Mouse (Mus musculus): ENCODE data around the gene Gpr107.

Gpr107 gene

GRCm38 (mm10) chr2:31198621-31199020 lies 46.5 kb downstream of the Gpr107 start:
- no peak for DNase-seq (ENCODE audit: low read depth, low spot score)

- no peak for DNase-seq (ENCODE audit: low read depth, low spot score)
Observed at GRCm38 (mm10) chr2:31200051-31200450, 47.9 kb downstream of the Gpr107 start.

GRCm38 (mm10) chr2:31201851-31202250 lies 49.7 kb downstream of the Gpr107 start:
- no peak for DNase-seq (ENCODE audit: low read depth, low spot score)

- no peak for DNase-seq (ENCODE audit: low read depth, low spot score)
Observed at GRCm38 (mm10) chr2:31202357-31202756, 50.2 kb downstream of the Gpr107 start.

- DNase-seq (ENCODE audit: low read depth, low spot score): no peak
Observed at GRCm38 (mm10) chr2:31202956-31203355, 50.8 kb downstream of the Gpr107 start.

GRCm38 (mm10) chr2:31204677-31205076 lies 52.6 kb downstream of the Gpr107 start:
- no peak for DNase-seq (ENCODE audit: low read depth, low spot score)

- DNase-seq (ENCODE audit: low read depth, low spot score): no peak
Observed at GRCm38 (mm10) chr2:31206211-31206610, 54.1 kb downstream of the Gpr107 start.

- no peak for DNase-seq (ENCODE audit: low read depth, low spot score)
Observed at GRCm38 (mm10) chr2:31206882-31207281, 54.8 kb downstream of the Gpr107 start.

- no peak for DNase-seq (ENCODE audit: low read depth, low spot score)
Observed at GRCm38 (mm10) chr2:31208544-31209142, 56.5 kb downstream of the Gpr107 start.

GRCm38 (mm10) chr2:31209525-31209924 lies 57.4 kb downstream of the Gpr107 start:
- no peak for DNase-seq (ENCODE audit: low read depth, low spot score)

- no peak for DNase-seq (ENCODE audit: low read depth, low spot score)
Observed at GRCm38 (mm10) chr2:31210144-31210847, 58.2 kb downstream of the Gpr107 start.

GRCm38 (mm10) chr2:31211204-31211603 lies 59.1 kb downstream of the Gpr107 start:
- no peak for DNase-seq (ENCODE audit: low read depth, low spot score)

- DNase-seq (ENCODE audit: low read depth, low spot score): no peak
Observed at GRCm38 (mm10) chr2:31214211-31214796, 62.2 kb downstream of the Gpr107 start.

- DNase-seq (ENCODE audit: low read depth, low spot score): no peak
Observed at GRCm38 (mm10) chr2:31218611-31219010, 66.5 kb downstream of the Gpr107 start.

GRCm38 (mm10) chr2:31219470-31219869 lies 67.4 kb downstream of the Gpr107 start:
- no peak for DNase-seq (ENCODE audit: low read depth, low spot score)

GRCm38 (mm10) chr2:31220844-31221243 lies 68.7 kb downstream of the Gpr107 start:
- DNase-seq (ENCODE audit: low read depth, low spot score): no peak

- no peak for DNase-seq (ENCODE audit: low read depth, low spot score)
Observed at GRCm38 (mm10) chr2:31221582-31221981, 69.5 kb downstream of the Gpr107 start.

GRCm38 (mm10) chr2:31228768-31229311 lies 76.7 kb downstream of the Gpr107 start:
- DNase-seq (ENCODE audit: low read depth, low spot score): peak; percentile 12

- DNase-seq (ENCODE audit: low read depth, low spot score): peak; percentile 64
Observed at GRCm38 (mm10) chr2:31239203-31239696, 87.1 kb downstream of the Gpr107 start.

GRCm38 (mm10) chr2:31239833-31240232 lies 87.7 kb downstream of the Gpr107 start:
- DNase-seq (ENCODE audit: low read depth, low spot score): no peak

GRCm38 (mm10) chr2:31241639-31242038 lies 89.5 kb downstream of the Gpr107 start:
- no peak for DNase-seq (ENCODE audit: low read depth, low spot score)

GRCm38 (mm10) chr2:31244216-31244615 lies 92.1 kb downstream of the Gpr107 start:
- DNase-seq (ENCODE audit: low read depth, low spot score): no peak
